Mouse (Mus musculus) heart, adult 2 months (tissue): Measurements from ENCODE around the gene Oit3. TPM values are rescaled to one million over a fixed set of nuclear protein-coding genes. Genes with fewer than 3 reads are reported as not detected.

Source experiments
- DNase-seq, 2 experiments: peaks; one replicate each; pipeline ENCODE4 v3.0.0; 2021
- H3K27ac ChIP-seq: fragments of 200-600 bp; 2 replicates; pipeline ENCODE4 v1.8.1; 2022
- H3K27me3 ChIP-seq: fragments of 200-500 bp; 2 replicates; pipeline ENCODE4 v1.6.1; 2012; ENCODE audit warnings: mild to moderate bottlenecking, low read length, inconsistent platforms, mixed read lengths; ENCODE audit not compliant: control insufficient read depth, insufficient read depth
- H3K36me3 ChIP-seq: fragments of 200-500 bp; 2 replicates; pipeline ENCODE4 v1.6.1; 2012; ENCODE audit warnings: low read length, inconsistent platforms; ENCODE audit not compliant: control insufficient read depth, insufficient read depth
- H3K4me1 ChIP-seq: fragments of 200-500 bp; 2 replicates; pipeline ENCODE4 v1.6.1; 2011; ENCODE audit warnings: low read length; ENCODE audit not compliant: control insufficient read depth, insufficient read depth
- H3K4me3 ChIP-seq: fragments of 200-600 bp; 2 replicates; pipeline ENCODE4 v1.8.1; 2022
- H3K79me2 ChIP-seq: fragments of 200-500 bp; replicated peaks from 2 replicates; pipeline ENCODE4 v1.6.1; 2012; ENCODE audit warnings: mild to moderate bottlenecking, inconsistent platforms, low read length, moderate library complexity, mixed read lengths; ENCODE audit not compliant: control insufficient read depth, insufficient read depth
- H3K9ac ChIP-seq: fragments of 200-500 bp; 2 replicates; pipeline ENCODE4 v1.6.1; 2012; ENCODE audit warnings: low read depth, mild to moderate bottlenecking, control low read depth, inconsistent platforms, low read length, mixed read lengths
- CTCF ChIP-seq: fragments of 200-600 bp; IDR thresholded peaks from 2 replicates; pipeline ENCODE4 v1.8.1; 2022; ENCODE audit warnings: antibody characterized with exemption, mild to moderate bottlenecking, moderate library complexity
- EP300 ChIP-seq: fragments of 200-500 bp; IDR thresholded peaks from 2 replicates; pipeline ENCODE4 v1.6.1; 2011; ENCODE audit warnings: low read depth, low read length, control low read depth; ENCODE audit not compliant: insufficient read depth
- POLR2A ChIP-seq: fragments of 200-500 bp; IDR thresholded peaks from 2 replicates; pipeline ENCODE4 v1.6.1; 2011; ENCODE audit warnings: mild to moderate bottlenecking, low read depth, low read length, control low read depth; ENCODE audit not compliant: insufficient read depth
- WGBS: fragments of 180-500 bp; shearing (Covaris S2); methylation state at CpG from one replicate; pipeline ENCODE4 v1.1.7; 2018; 5-methylcytosine and 5-hydroxymethylcytosine counted together
- intact Hi-C: fragments of 180-260 bp; cut with DNase I; formaldehyde crosslinking; loops from one replicate; pipeline ENCODE4 v1.15.1; 2025
- polyA plus RNA-seq: library from polyadenylated mRNA; depleted of rRNA; stranded (reverse); fragments of >200 nt; gene quantifications from 2 replicates; pipeline ENCODE4 v1.2.3, GENCODE M21; 2012
- total RNA-seq, 2 experiments: library from RNA; stranded (reverse); gene quantifications; 2 replicates each; pipeline ENCODE4 v1.2.3; 2021

Oit3 gene
- total and polyA plus RNA-seq, 3 experiments: 0.55 TPM; not detected in 2

DNA sequence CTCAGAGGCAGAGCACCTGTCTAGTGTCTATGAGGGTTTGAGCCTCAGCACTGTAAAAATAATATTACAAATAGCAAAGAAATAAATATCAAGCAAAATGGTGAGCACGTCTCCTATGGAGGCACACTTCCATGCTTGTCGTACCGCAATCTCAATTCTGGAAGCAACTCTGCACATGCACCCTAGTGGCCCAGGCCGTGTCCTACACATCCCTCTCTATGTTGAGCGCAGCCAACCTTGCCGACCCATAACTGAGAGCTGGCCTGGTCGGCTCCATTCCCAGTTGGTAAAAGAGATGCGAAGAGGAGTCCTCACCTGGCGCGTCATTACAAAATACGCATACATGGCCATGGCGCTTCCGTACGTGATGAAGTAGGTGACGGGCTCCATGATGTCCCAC, 13.1 kb upstream of the Oit3 start:
- Histone ChIP-seq H3K9ac (no peak overlapping the region), H3K4me3 (no peak overlapping the region), H3K79me2 (no peaks in the 10 kb centered on the region), H3K36me3 (no peaks in the 10 kb centered on the region), H3K4me1 (no peaks in the 10 kb centered on the region), H3K27me3 (no peaks in the 10 kb centered on the region), H3K27ac (no peak overlapping the region)
- DNase-seq: no peak
- intact Hi-C loops: loop anchor here (5.0 kb wide), 2 partner anchors 363 to 413 kb away; no protein-coding TSS in a partner anchor
- TF ChIP-seq CTCF: no peak
- WGBS: 96% methylated on average over 15 of the region's 15 CpGs

DNA sequence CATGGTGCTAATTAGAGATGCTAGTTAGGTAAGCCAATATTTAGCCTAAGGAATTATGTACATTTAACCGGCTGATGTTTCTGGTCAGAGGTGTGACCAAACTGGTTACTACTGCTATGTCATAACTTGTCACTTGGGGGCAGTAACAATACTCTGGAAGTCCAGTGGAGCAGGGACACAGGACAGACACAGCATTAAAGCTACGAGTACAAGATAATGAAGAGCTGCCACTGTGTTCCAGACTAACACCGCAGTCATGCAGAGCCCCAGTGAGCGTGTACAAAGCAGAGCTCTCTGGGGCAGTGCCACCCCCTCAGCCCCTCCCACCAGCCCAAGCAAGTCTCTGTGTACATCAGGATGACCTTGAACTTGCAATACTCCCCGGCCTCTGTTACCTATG, 10.3 kb upstream of the Oit3 start:
- WGBS: 29% methylated on average over 5 of the region's 5 CpGs
- Histone ChIP-seq H3K79me2 (no peaks in the 10 kb centered on the region), H3K9ac (no peak overlapping the region), H3K27ac (no peak overlapping the region), H3K27me3 (no peaks in the 10 kb centered on the region), H3K4me3 (no peak overlapping the region), H3K36me3 (0 out of 2 replicates have a peak, but pooled peaks cover 2% of the 10 kb centered on the region), H3K4me1 (no peaks in the 10 kb centered on the region)
- DNase-seq: no peak
- intact Hi-C loops: loop anchor here (5.0 kb wide), 2 partner anchors 365 to 415 kb away; no protein-coding TSS in a partner anchor
- peak; percentile 70 for TF ChIP-seq CTCF
- no peak for TF ChIP-seq POLR2A

DNA sequence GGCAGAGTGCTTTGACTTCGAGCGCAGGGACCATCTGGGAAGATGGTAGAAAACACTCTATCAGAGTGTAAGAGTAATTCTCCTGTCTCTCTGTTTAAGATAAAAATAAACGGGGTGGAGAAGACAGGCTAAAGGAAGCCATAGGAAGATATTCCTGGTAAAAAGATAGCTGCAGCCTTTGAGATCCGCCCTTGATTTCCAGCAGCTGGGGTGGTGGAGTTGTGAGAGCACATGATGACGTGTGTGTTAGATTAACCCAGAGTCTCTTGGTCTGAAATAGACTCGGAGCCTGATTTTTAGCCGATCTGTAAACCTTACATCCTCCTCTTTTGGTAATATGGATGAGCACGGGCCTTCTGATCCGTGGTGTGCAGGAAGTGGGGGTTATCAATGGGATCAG, 6.0 kb upstream of the Oit3 start:
- Histone ChIP-seq H3K4me3 (no peak overlapping the region), H3K36me3 (0 out of 2 replicates have a peak, but pooled peaks cover 2% of the 10 kb centered on the region), H3K79me2 (no peaks in the 10 kb centered on the region), H3K27ac (no peak overlapping the region), H3K4me1 (peaks cover 3% of the 10 kb centered on the region), H3K9ac (no peak overlapping the region), H3K27me3 (no peaks in the 10 kb centered on the region)
- TF ChIP-seq POLR2A (no peak), EP300 (no peak), CTCF (no peak)
- no peak for DNase-seq
- intact Hi-C loops: no loop called here
- 36% methylated on average over 9 of the region's 9 CpGs for WGBS

DNA sequence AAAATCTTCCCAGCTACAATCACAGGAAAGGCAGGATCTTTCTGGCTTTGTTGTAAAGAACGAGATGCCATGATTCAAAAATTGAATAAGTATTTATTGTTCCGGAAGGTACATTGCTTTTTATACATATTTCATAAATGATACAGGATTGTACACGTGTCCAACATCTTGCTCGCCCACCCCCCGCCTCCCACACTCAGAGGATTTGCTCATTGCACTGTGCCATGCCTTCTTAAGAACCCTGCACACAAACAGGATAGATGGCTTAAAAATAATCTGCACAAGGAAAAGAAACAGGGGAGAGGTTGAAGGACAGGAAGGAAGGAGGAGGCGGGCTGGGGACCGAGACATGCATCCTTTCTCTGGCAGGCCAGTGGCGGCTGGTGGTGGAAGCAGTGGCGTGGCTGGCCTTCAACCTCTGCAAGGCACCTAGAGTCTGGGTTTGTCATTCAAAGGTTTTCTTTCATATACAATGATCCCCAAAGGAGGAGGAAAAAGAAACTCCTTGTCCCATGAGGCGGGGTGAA, 5.4 kb upstream of the Oit3 start:
- Histone ChIP-seq H3K4me1 (peaks cover 4% of the 10 kb centered on the region), H3K27ac (no peak overlapping the region), H3K4me3 (no peak overlapping the region), H3K27me3 (no peaks in the 10 kb centered on the region), H3K9ac (no peak overlapping the region), H3K79me2 (no peaks in the 10 kb centered on the region), H3K36me3 (0 out of 2 replicates have a peak, but pooled peaks cover 2% of the 10 kb centered on the region)
- intact Hi-C loops: no loop called here
- WGBS: 57% methylated on average over 10 of the region's 10 CpGs
- no peak for DNase-seq
- TF ChIP-seq CTCF: no peak
- no peak for TF ChIP-seq EP300
- no peak for TF ChIP-seq POLR2A

DNA sequence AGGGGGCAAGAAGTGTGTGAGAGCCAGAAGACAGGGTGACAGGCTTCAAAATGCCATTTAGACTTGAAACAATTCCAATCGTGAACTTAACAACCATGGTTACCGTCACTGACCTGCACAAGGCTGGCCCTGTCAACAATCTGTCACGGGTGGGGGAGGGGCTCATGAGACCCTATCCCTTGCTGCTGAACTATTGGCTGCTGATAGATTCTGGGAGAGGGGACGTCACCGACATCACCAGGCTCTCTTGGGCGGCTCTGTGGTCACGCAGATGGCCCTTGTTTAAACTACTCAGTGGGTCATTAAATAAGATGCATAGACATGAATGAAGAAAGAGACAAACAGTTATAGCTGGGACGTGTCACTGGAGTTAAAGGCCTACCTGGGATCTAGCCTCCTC, 3.1 kb upstream of the Oit3 start:
- Histone ChIP-seq H3K9ac (no peak overlapping the region), H3K4me1 (peaks cover 12% of the 10 kb centered on the region), H3K27ac (no peak overlapping the region), H3K79me2 (no peaks in the 10 kb centered on the region), H3K36me3 (peaks cover 7% of the 10 kb centered on the region), H3K4me3 (no peak overlapping the region), H3K27me3 (no peaks in the 10 kb centered on the region)
- 80% methylated on average over 8 of the region's 8 CpGs for WGBS
- no peak for DNase-seq
- TF ChIP-seq EP300 (no peak), CTCF (no peak), POLR2A (no peak)
- intact Hi-C loops: loop anchor here (5.0 kb wide), 1 partner anchor 173 kb away; the partner anchor contains the start of genes Gm10322 and Mcu

DNA sequence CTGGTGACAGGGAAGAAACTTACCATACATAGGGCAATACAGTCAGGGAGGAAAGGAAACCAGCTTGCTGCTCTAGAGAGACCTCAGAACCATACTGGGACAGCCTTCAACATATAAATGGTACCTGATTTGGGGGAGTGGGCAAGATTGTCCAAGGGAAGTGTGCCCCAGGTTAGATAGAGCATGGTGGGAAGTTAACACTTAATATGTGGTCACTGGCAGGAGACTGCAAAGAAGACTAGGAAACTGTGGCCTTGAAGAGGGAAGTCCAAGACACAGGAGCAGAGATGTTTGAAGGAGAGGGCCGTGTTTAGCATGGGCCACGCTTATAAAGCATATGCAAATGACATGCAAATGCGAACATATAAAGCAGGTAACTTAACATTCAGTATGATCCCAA, 2.5 kb upstream of the Oit3 start:
- TF ChIP-seq EP300: no peak
- intact Hi-C loops: loop anchor here (5.0 kb wide), 1 partner anchor 173 kb away; the partner anchor contains the start of genes Gm10322 and Mcu
- Histone ChIP-seq H3K4me1 (peaks cover 16% of the 10 kb centered on the region), H3K27ac (no peak overlapping the region), H3K36me3 (peaks cover 7% of the 10 kb centered on the region), H3K79me2 (no peaks in the 10 kb centered on the region), H3K27me3 (no peaks in the 10 kb centered on the region), H3K4me3 (no peak overlapping the region), H3K9ac (no peak overlapping the region)
- DNase-seq: no peak
- WGBS: 87% methylated on average over 3 of the region's 3 CpGs
